In the genomic region with DNA sequence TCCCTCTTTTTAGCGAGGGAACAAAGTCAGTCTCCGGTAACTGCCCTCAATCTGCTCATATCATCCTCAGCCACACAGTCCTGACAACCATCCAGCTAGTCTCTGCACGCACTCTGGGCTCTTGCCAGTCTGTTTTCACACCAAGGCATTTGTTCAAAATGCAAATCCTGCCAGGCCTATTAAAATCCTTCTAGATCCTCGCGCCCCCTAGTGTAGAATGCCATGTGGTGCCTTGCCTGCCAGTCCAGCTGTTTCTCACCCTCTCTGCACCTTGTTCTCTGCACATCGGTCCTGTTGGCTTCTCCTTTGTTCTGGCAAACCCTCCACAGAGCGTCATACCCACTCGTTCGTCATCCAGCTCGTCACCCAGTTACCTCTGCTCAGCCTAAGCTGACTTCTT, we compare ENCODE assay signal across 8 mouse cellular contexts. TPM values are rescaled to one million over a fixed set of nuclear protein-coding genes. Genes with fewer than 3 reads are reported as not detected.
DNase-seq lines count a peak whose midpoint lies in the region; ATAC-seq and TF ChIP-seq lines count a peak whose summit lies in the region.

No protein-coding gene starts in this region.

- H3K9ac ChIP-seq in intestine, postnatal 0 days (ENCODE audit: low read depth, low read length) = no peak overlapping the region
- no peak overlapping the region for H3K9ac ChIP-seq in intestine, embryonic 15.5 days

- TF ChIP-seq CTCF in intestine, postnatal 0 days (IDR thresholded peaks at IDR 0.05; ENCODE audit: low read depth) = peak; percentile 69

- no peaks in the 10 kb centered on the region for H3K9me3 ChIP-seq in intestine, postnatal 0 days (ENCODE audit: control insufficient read depth)
- H3K9me3 ChIP-seq in intestine, embryonic 15.5 days = no peaks in the 10 kb centered on the region
- no peaks in the 10 kb centered on the region for H3K9me3 ChIP-seq in forebrain, embryonic 10.5 days

- H3K4me3 ChIP-seq in intestine, postnatal 0 days (ENCODE audit: low read depth, low read length) = no peak overlapping the region
- no peak overlapping the region for H3K4me3 ChIP-seq in intestine, embryonic 15.5 days (replicated peaks)
- no peak overlapping the region for H3K4me3 ChIP-seq in forebrain, embryonic 10.5 days

- 31% methylated on average over 10 of the region's 10 CpGs for WGBS in intestine, postnatal 0 days
- 25% methylated on average over 10 of the region's 10 CpGs for WGBS in intestine, embryonic 15.5 days
- WGBS in forebrain, embryonic 10.5 days = 30% methylated on average over 10 of the region's 10 CpGs

- ATAC-seq in intestine, postnatal 0 days = no peak
- ATAC-seq in intestine, embryonic 15.5 days = no peak

- H3K4me1 ChIP-seq in intestine, postnatal 0 days (replicated peaks; ENCODE audit: control insufficient read depth, insufficient read depth, low read length) = no peaks in the 10 kb centered on the region
- 0 out of 2 replicates have a peak, but pooled peaks cover 5% of the 10 kb centered on the region for H3K4me1 ChIP-seq in intestine, embryonic 15.5 days (replicated peaks)
- 0 out of 2 replicates have a peak, but pooled peaks cover 3% of the 10 kb centered on the region for H3K4me1 ChIP-seq in forebrain, embryonic 10.5 days

- H3K27ac ChIP-seq in intestine, postnatal 0 days (ENCODE audit: low read depth, low read length) = no peak overlapping the region
- H3K27ac ChIP-seq in intestine, embryonic 15.5 days = no peak overlapping the region
- no peak overlapping the region for H3K27ac ChIP-seq in forebrain, embryonic 10.5 days

- no peaks in the 10 kb centered on the region for H3K27me3 ChIP-seq in intestine, postnatal 0 days (replicated peaks; ENCODE audit: control insufficient read depth, insufficient read depth, low read length)
- no peaks in the 10 kb centered on the region for H3K27me3 ChIP-seq in intestine, embryonic 15.5 days (replicated peaks)
- H3K27me3 ChIP-seq in forebrain, embryonic 10.5 days (ENCODE audit: poor library complexity, severe bottlenecking) = peaks cover 6% of the 10 kb centered on the region; the same call in 1 of the 2 replicates

- H3K4me2 ChIP-seq in intestine, postnatal 0 days (replicated peaks; ENCODE audit: low read depth) = no peak overlapping the region
- no peak overlapping the region for H3K4me2 ChIP-seq in intestine, embryonic 15.5 days (replicated peaks)

- H3K36me3 ChIP-seq in intestine, postnatal 0 days (ENCODE audit: control insufficient read depth, insufficient read depth) = no peaks in the 10 kb centered on the region
- H3K36me3 ChIP-seq in intestine, embryonic 15.5 days = no peaks in the 10 kb centered on the region
- H3K36me3 ChIP-seq in forebrain, embryonic 10.5 days (replicated peaks) = no peaks in the 10 kb centered on the region

- DNase-seq in brain, adult 2 months (ENCODE audit: low read depth, low spot score) = peak; percentile 95
- peak; percentile 49 for DNase-seq in forebrain, embryonic 10.5 days (ENCODE audit: extremely low spot score, low spot score)
- DNase-seq in heart, postnatal 14 days = peak; percentile 54 to 63
- DNase-seq in layer of hippocampus, postnatal 25 days (ENCODE audit: extremely low spot score in 1 of 2, low spot score in 1 of 2) = peak; percentile 40 to 67
- peak; percentile 76 for DNase-seq in lung, postnatal 36 days
- DNase-seq in right cerebral cortex, postnatal 36 days (ENCODE audit: low spot score in 2 of 2) = peak; percentile 75 to 78

- intact Hi-C loops in heart, postnatal 14 days (cut with DNase I) = loop anchor here (10.0 kb wide), 1 partner anchor 371 kb away; a partner anchor contains a TSS

RNA-seq across cellular contexts. Expression of a gene that starts 36.2 kb away (rescaled TPM):
- polyA plus RNA-seq in intestine, postnatal 0 days (2015; fragmentation: Nextera tagmentation; extraction: Ambion mirVana) = not detected in 2 replicates
- not detected in 2 replicates for polyA plus RNA-seq in intestine, embryonic 15.5 days (2015; fragmentation: Nextera tagmentation; extraction: Ambion mirVana)
- not detected in 2 replicates for polyA plus RNA-seq in forebrain, embryonic 10.5 days (2016; fragmentation: Nextera tagmentation; extraction: Ambion mirVana)
- total RNA-seq in heart, postnatal 14 days (2021) = under 1 TPM; 0.41 to 0.65 TPM
- total RNA-seq in layer of hippocampus, postnatal 25 days (2021) = 1 to 10 TPM; 1.4 to 1.5 TPM
